Comparison of ENCODE assay signal across 9 mouse cellular contexts in the genomic region with DNA sequence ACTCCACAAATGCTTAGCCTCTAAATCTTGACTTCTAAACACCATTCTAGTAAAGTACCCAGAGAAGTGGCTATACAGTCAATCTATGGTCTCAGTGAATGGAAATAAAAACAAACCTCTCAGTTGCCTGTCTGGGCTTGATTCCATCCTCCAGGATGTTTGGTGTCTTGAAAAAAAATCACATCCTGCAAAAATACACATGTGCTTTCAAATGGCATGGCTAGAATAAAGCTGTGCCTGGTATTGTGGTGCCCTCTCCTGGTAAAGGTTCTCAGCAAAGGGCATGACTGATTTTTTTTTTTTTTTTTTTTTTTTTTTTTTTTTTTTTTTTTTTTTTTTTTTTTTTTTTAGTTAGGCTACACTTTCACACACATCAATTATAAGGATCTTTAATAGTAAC.
DNase-seq lines count a peak whose midpoint lies in the region; ATAC-seq and TF ChIP-seq lines count a peak whose summit lies in the region.
"Had no signal": no experiment of that assay in that cellular context is flagged by ENCODE, and none has a peak within 500 bp of the region (broad histone marks: within the 10 kb centered on the region; RNA-seq: fewer than 3 reads in every experiment).

No protein-coding gene starts in this region.

- H3K27ac ChIP-seq in heart, postnatal 0 days (ENCODE audit: low read depth): no peak overlapping the region
- no peak overlapping the region for H3K27ac ChIP-seq in liver, postnatal 0 days (ENCODE audit: low read depth)
- H3K27ac ChIP-seq: embryonic facial prominence, embryonic 13.5 days had no signal

- H3K9me3 ChIP-seq in heart, postnatal 0 days (replicated peaks; ENCODE audit: control insufficient read depth, low read length): no peaks in the 10 kb centered on the region
- H3K9me3 ChIP-seq in liver, postnatal 0 days (ENCODE audit: low read length): no peaks in the 10 kb centered on the region
- H3K9me3 ChIP-seq: embryonic facial prominence, embryonic 13.5 days had no signal

- H3K9ac ChIP-seq in heart, postnatal 0 days (replicated peaks; ENCODE audit: low read depth, low read length): no peak overlapping the region
- H3K9ac ChIP-seq in liver, postnatal 0 days (replicated peaks): no peak overlapping the region
- H3K9ac ChIP-seq: embryonic facial prominence, embryonic 13.5 days had no signal

- no peaks in the 10 kb centered on the region for H3K36me3 ChIP-seq in heart, postnatal 0 days (replicated peaks; ENCODE audit: control insufficient read depth, insufficient read depth, low read length)
- H3K36me3 ChIP-seq in liver, postnatal 0 days (replicated peaks; ENCODE audit: insufficient read depth, low read length): no peaks in the 10 kb centered on the region
- H3K36me3 ChIP-seq: embryonic facial prominence, embryonic 13.5 days had no signal

- H3K4me2 ChIP-seq in heart, postnatal 0 days (ENCODE audit: low read depth, low read length): no peak overlapping the region
- no peak overlapping the region for H3K4me2 ChIP-seq in liver, postnatal 0 days (ENCODE audit: low read depth, low read length)
- H3K4me2 ChIP-seq: embryonic facial prominence, embryonic 13.5 days had no signal

- no peak for TF ChIP-seq EP300 in heart, postnatal 0 days (IDR thresholded peaks at IDR 0.05; ENCODE audit: low read depth)
- TF ChIP-seq EP300 in liver, postnatal 0 days (IDR thresholded peaks at IDR 0.05; ENCODE audit: low read depth): no peak

- DNase-seq in heart, postnatal 0 days (ENCODE audit: low spot score): peak; percentile 30
- DNase-seq in heart, adult 8-10 months (ENCODE audit: low spot score): no peak
- no peak for DNase-seq in liver, postnatal 0 days
- no peak for DNase-seq in liver
- DNase-seq in brain, adult 2 months (ENCODE audit: low read depth, low spot score): peak; percentile 69
- DNase-seq in mesoderm, embryonic 11.5 days (ENCODE audit: low read depth, low spot score): peak; percentile 56
- DNase-seq in spleen, postnatal 4 days (ENCODE audit: low spot score in 2 of 2): no peak
- DNase-seq in thymus, postnatal 10 days (ENCODE audit: low spot score in 2 of 2): no peak

- H3K4me1 ChIP-seq in heart, postnatal 0 days (ENCODE audit: control insufficient read depth, insufficient read depth): no peaks in the 10 kb centered on the region
- H3K4me1 ChIP-seq in liver, postnatal 0 days (ENCODE audit: insufficient read depth): no peaks in the 10 kb centered on the region
- H3K4me1 ChIP-seq: embryonic facial prominence, embryonic 13.5 days had no signal

- H3K27me3 ChIP-seq in heart, postnatal 0 days (ENCODE audit: control insufficient read depth, insufficient read depth, low read length): no peaks in the 10 kb centered on the region
- H3K27me3 ChIP-seq in liver, postnatal 0 days (ENCODE audit: insufficient read depth, low read length): no peaks in the 10 kb centered on the region
- H3K27me3 ChIP-seq: embryonic facial prominence, embryonic 13.5 days had no signal

- H3K4me3 ChIP-seq in heart, postnatal 0 days (ENCODE audit: low read depth, low read length): no peak overlapping the region
- H3K4me3 ChIP-seq in liver, postnatal 0 days (ENCODE audit: low read depth, low read length): no peak overlapping the region
- H3K4me3 ChIP-seq: embryonic facial prominence, embryonic 13.5 days had no signal

- TF ChIP-seq CTCF in heart, postnatal 0 days (IDR thresholded peaks at IDR 0.05; ENCODE audit: low read depth): peak; percentile 47
- peak; percentile 38 for TF ChIP-seq CTCF in liver, postnatal 0 days (IDR thresholded peaks at IDR 0.05; ENCODE audit: low read depth)

- ATAC-seq in heart, postnatal 0 days (ENCODE audit: insufficient read depth, low read depth): no peak
- no peak for ATAC-seq in liver, postnatal 0 days

Comparison
In these comparisons a context has a peak if more than half of its experiments do, and no peak if none do; other contexts are left out.
1. DNase-seq: peak in heart, postnatal 0 days (single experiment), brain, adult 2 months (single experiment) and mesoderm, embryonic 11.5 days (single experiment); none in heart, adult 8-10 months (single experiment), liver, postnatal 0 days (single experiment), liver (single experiment), spleen, postnatal 4 days (0 of 2) and thymus, postnatal 10 days (0 of 2).